Mouse (Mus musculus) monocyte, adult 2 months (primary cell): Measurements from ENCODE around the gene Klhl12.
A peak's percentile ranks its signal among the peaks of the same experiment; 100 is the strongest.
"Not testable (repeated sequence)": the region's sequence is repeated elsewhere in the genome, so short reads cannot be mapped to it uniquely, and the experiment has no call there.

Source experiments
- DNase-seq, 2 experiments: peaks; one replicate each; pipeline ENCODE4 v3.0.0; 2022; ENCODE audit warnings: low spot score in 2 of 2, low read depth in 1 of 2

Gene Klhl12

DNA sequence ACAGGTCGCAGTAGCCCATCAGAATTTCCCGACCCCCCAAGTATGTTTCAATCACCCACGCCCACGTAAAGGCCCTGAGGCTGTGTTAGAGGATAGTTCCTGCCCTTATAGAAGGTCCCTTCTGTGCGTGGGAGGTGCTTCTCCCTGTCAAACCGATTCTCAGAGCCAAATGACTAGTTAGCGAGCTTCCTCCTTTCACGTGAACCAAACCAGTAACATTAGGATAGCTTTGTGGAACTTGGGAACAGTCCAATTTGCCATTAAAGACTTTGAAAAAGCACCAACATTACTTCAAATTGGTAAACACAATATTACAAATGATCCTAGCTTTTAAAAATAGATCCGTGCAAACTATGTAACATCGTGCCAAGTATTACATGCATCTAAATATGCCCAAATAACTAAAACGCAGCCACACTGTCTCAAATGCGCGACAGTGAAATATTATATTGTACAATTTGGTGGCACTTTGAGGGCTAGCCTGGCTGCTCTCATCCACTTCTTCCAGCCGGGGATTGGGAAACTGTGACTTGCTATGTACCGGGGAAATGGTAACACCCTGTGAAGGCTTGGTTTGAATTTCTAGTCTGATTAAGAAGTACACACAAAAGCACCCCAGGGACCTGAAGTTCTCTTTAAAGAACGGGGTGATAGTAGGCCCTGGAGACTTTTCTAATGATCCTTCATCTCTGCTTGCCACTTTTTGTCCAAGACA is 58.7 kb downstream of the Klhl12 start:
- no peak for DNase-seq

DNA sequence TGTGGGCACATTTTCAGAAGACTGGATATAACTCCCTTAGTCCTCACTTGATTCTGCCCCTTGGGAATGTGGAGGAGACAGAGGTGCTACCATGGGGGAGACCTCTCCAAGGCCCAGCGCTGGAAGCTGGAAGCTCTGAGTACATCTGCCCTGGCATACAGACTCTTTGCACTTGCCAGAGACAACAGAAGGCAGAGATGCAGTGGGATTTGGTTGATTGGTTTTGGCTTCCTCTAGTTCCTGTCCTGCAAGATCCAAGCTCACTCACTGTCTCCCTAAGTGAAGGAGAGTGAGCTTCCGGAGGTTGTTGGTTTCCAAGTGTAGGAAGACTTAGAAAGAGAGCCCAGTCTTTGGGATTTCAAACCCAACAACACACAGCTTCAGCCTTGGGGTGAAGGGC is 60.6 kb downstream of the Klhl12 start:
- no peak for DNase-seq

DNA sequence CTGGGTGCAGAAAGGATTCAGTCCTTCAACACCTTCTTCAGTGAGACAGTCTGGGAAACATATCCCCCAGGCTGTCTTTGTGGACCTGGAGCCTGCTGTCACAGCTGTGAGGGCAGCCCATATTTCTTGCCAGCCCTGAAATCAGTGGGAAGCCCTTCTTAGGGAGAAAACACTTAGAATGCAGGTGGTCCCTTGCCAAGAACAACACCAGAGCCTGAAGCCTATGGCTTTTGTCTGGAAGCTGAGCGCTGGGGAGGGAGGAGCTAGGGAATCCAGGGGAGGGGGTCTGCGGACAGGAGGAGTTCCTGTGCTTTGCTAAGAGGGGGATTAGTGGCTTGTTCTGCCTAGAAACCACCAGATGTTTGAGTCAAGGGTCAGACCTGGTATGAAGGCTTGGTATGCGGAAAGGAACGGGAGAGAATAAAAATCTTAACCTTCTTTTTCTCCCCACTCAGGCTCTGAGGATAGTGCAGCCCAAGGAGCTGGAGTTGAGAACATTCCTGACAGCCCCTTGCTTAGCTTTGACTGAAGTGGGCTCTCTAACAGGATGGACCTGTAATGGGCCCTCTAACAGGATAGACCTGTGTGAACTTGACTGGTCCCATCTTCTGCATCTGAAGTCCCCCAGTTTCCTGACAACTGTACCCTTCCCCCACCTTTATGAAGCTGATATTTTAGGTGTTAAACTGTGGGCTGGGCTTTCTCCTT is 61.3 kb downstream of the Klhl12 start:
- no peak for DNase-seq

DNA sequence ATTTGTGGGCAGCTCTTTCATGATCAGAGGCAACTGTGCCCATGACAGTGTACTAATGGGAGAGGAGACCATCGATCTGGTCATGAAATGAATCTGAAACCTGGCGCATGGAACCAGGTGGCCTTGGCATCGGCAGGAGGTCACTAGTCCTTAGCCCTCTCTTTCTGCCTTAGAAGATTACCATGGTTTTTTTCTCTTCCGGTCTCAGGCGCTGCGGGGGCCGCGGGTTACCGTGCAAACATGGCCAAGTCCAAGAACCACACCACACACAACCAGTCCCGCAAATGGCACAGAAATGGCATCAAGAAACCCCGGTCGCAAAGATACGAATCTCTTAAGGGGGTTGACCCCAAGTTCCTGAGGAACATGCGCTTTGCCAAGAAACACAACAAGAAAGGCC is 62.5 kb downstream of the Klhl12 start:
- not testable (repeated sequence) for DNase-seq

DNA sequence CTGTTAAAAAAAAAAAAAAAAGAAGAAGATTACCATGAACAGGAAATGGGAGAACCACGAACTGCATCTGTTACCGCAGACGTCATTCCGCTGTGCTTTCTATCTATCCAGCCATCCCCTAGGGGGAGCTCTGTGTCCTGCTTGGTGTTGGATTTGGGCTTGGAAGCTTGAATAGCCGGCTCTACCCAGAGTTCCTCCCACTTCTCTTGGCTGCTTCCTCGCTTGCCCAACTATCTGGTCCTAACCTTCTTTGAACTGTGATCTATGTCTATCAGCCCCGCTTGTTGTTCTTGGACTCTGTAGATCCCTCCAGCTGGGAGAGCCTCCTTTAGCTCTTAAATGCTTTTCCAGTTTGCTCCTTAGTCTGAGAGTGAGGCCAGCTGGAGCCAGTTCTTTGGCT is 63.3 kb downstream of the Klhl12 start:
- DNase-seq = peak; percentile 63 to 67

DNA sequence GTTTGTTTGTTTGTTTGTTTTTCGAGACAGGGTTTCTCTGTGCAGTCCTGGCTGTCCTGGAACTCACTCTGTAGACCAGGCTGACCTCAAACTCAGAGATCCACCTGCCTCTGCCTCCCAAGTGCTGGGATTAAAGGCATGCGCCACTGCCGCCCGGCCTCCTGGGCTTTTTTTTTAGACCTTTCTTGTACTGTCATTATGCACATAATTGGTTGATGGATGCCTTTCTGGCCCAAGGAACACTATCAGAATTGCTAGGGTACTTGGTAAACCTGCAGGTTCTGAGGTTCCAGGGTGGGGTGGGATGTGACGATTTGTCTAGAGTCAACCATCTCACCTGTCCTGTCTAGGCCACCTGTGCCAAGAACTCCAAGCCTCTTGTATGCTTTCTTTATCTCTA is 63.9 kb downstream of the Klhl12 start:
- DNase-seq = not testable (repeated sequence)

DNA sequence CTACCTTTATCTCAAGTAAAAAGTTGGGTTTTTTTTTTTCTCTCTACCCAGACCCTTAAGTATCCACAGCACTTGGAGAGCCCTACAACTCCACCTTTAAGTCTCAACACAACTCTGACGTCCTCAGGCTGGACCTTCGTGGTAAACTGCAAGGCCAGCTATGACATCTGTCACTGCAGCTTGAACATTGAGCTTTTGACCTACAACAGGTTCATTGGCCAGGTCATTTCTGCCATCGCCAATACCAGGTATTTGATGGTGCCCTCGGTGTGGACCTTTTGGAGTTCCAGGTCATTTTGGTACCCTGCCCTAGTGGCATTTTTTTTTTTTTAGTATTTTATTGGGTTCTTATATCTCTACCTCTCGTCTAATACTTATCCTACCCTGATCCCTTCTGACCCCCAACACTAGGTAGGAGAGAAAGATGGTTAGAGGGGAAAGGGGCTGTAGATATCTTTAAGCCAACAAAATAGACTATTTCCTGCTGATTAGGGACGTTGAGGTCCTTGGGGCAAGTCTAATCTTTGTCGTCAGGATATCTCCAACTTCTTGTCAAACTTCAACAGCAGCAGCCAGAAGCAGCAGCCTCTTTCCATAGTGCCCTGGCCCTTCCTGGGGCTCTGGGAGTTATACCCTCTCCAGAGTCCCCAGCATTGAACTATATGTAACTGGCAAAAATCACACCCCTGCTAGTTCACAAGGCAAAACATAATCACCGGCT is 64.8 kb downstream of the Klhl12 start:
- no peak for DNase-seq

DNA sequence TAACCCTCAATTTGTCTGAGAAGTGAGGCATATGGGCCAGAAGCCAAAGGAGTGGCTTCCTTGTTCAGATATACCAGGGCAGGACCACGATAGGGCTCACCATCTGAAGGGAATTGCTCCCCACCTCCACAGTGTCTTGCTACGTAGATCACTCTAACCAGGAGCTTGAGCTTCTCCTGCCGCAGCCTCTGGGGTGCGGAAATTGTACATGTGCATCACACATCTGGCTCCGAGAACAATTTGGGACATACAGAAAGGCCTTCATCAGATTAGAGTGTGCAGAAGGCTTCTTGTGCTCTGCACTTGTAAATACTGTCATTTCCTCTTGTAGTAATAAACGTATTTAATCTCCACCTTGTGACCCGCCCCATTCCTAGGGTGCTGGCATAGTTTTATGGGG is 65.8 kb downstream of the Klhl12 start:
- DNase-seq = no peak

DNA sequence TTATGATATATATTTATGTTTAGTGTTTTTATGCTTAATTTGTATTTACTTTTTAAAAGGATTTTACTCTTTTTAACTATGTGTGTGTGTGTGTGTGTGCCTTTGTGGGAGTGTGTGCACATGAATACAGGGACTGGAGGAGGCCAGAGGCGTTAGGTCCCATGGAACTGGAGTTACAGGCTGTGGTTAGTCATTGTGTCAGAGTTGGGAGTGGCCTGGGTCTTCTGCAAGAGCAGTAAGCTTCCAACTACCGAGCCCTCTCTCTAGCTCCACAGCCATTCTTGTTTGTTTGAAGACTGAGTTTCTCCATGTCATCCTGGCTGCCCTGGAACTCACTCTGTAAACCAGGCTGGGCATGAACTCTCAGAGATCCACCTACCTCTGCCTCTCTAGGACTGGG is 67.0 kb downstream of the Klhl12 start:
- DNase-seq = no peak

DNA sequence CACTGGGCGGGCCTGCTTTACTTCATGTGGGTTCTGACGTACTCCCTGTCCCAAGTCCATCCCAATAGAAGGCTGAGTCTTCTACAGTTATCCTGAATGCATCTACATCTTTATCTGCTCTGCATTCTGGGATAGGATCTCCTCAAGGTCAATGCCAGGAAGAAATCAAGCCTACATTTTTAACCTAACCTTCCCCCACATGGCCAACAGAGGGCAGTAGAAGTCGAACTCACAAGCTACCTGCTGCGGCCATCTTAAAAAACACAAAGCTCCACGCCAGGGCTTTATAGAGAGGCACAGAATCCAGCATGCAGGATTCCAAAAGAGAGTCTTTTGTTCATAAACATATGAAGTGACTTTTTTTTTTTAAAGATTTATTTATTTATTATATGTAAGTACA is 69.1 kb downstream of the Klhl12 start:
- DNase-seq = no peak

DNA sequence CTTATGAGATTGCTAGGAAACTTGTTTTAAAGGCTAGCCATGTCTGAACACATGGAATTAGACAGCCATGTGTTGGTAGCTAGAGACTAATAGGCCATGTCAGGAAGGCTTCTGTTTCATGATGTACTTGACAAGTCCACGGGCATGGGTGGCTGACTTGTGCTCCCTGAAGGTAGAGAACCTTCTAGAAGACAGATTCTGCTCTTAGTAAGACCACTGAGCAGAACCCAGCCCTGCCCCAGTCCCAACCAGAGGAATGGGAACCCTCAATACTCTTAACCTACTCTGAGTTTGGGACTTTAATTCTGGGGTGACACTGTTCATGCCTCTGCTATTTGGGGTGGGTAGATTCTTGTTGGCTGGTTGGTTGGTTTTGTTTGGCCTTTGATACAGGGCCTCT is 69.7 kb downstream of the Klhl12 start:
- no peak for DNase-seq

DNA sequence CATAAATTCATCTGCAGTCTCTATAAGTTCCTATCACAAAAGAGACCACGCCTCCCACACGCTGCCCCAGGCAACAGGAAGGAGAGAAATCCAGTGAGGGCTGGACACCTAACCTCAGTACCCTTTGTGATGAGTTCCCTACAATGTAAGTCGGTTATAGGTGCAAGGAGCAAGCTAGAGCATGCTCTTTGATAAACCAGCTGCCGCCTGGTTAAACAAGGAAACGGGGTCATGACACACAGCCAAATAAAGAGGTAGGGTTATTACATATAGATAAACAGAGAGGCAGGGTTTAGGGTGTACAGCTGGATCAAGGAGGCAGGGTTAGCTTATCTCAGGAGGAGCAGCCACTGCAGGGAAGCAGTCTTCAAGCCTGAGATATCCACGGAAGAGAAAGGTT is 71.4 kb downstream of the Klhl12 start:
- DNase-seq = no peak

DNA sequence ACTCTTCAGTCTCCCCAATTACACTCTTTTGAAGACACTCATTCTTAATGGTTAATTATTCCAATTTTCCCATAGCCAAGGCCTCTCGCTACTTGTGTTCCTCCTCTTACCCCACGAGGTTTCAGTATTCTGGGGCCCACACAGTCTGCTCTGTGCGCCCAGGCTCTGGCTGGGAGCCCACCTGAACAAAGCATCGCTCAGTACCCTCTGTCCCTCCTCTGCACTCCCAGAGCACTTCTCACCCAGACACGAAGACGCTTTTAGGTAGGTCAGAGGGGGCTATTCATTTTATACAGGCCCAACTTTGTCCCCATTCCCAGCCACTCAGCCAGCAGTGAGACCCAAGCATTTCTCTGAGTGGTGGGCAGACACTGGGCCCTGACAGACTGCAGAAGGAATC is 75.3 kb downstream of the Klhl12 start:
- DNase-seq = no peak

DNA sequence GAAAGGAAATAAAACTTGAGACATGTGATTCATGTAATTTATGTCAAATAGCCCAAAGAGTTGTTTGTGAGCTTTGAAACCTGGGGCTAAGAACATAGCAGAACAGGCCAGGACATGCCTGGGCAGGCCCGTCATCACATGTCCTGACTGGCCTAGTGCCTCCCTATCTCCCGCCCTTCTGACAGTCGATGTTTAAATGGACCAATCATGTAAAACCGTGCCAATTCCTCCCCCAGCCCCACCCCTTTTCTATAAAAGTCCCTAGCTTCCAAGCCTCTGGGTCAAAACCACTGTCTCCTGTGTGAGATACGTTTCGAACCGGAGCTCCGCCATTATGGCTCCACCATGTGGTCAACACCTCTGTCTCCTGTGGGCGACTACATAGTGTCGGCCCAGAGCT is 78.4 kb downstream of the Klhl12 start:
- not testable (repeated sequence) for DNase-seq

DNA sequence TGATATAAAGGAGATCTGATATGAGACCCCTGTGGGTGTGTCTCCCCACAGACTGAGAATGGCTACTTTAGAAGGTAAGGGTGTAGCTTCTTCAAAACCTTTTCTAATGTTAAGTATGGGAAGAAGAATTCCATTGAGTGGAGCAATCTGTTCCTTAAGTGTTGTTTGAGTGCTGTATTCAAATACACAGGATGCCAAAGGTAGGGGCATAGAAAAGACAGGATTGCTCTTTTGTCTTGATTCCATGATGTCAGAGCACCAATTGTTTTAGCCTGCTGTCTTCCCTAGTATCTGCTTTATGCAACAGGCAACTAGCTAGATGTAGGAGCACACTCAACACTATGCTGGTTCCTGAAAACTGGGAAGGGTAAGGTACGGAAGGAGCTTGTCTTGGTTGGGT is 79.7 kb downstream of the Klhl12 start:
- no peak for DNase-seq

DNA sequence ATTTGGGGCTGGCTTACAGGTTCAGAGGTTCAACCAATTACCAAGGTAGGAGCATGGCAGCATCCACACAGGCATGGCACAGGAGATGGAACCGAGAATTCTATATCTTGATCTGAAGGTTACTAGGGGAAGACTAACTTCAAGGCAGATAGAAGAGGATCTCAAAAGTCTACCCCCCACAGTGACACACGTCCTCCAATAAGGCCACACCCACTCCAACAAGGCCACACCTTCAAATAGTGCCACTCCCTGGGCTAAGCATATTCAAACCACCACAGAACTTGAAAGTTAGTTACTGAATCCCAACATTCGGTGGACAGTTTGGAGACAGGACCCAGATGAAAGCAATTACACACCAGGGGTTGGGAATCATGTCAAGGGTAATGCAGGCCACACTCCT is 80.2 kb downstream of the Klhl12 start:
- no peak for DNase-seq

DNA sequence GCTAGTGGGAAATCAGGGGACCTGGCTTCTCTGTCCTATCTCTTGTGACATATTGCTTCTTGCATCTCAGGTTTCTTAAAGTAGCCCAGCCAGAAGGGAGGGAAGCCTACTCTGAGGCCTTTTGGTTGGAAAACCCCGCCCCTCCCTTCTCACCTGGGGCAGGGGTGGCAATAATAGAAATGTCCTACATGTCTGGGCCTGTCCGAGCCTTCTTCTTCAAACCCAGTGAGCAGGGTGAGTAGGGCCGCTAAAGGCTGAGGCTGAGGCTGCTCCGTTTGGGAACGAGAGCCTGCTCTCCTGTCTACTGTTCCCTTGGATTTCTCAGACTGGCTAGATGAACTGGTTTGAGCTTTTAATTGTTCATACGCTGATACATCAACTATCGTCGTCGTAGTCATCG is 85.3 kb downstream of the Klhl12 start:
- DNase-seq = no peak
